Mouse (Mus musculus): ENCODE results near the gene 1700003E16Rik.
A peak's percentile ranks its signal among the peaks of the same experiment; 100 is the strongest.

The 1700003E16Rik gene

GRCm38 (mm10) chr6:83156259-83156684 lies at the start of gene 1700003E16Rik, which contains the start of gene Wdr54:
Gene 1700003E16Rik (plus strand): TSS chr6:83156404.
Gene Wdr54 (minus strand): TSS chr6:83156397.
- peak; percentile 72 to 89 for DNase-seq (ENCODE audit: inconsistent age in 2 of 2, low spot score in 1 of 2)

DNA sequence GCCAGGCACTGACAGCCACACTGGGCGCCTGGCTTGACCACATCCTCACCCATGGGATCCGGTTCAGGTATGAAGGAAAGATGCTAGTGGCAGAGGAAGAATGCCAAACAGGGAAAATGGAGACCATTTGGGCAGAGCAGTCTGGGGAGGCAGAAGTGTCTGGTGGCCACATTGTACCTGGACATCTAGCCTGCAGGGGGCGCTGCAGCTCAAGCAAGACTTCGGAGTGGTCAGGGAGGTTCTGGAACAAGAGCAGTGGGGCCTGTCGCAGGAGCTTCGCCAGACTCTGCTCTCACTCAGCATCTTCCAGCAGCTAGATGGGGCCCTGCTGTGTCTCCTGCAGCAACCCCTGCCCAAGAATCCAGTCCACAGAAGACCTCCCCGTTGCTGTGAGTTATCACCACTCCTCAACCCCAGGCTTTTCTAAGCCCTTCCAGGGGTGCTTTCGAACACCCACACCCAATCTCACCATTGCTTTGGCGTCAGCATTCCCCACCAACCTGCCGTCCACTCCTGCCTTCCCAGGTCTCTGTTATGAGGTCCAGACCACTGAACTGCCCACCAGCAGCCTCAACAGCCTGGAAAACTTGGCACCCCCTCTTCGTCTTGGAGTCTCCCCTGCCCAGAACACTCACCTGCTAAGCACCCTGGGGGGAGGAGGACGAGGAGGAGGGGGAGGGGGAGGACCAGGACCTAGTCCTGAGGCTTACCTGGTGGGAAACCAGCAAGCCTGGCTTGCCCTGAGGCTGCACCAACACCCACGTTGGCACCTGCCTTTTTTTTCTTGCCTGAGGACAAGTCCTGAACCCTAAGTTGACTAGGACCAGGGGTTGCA lies 48.4 kb upstream of the 1700003E16Rik start:
- peak; percentile 83 to 94 for DNase-seq (ENCODE audit: inconsistent age in 2 of 2, low spot score in 1 of 2)

DNA sequence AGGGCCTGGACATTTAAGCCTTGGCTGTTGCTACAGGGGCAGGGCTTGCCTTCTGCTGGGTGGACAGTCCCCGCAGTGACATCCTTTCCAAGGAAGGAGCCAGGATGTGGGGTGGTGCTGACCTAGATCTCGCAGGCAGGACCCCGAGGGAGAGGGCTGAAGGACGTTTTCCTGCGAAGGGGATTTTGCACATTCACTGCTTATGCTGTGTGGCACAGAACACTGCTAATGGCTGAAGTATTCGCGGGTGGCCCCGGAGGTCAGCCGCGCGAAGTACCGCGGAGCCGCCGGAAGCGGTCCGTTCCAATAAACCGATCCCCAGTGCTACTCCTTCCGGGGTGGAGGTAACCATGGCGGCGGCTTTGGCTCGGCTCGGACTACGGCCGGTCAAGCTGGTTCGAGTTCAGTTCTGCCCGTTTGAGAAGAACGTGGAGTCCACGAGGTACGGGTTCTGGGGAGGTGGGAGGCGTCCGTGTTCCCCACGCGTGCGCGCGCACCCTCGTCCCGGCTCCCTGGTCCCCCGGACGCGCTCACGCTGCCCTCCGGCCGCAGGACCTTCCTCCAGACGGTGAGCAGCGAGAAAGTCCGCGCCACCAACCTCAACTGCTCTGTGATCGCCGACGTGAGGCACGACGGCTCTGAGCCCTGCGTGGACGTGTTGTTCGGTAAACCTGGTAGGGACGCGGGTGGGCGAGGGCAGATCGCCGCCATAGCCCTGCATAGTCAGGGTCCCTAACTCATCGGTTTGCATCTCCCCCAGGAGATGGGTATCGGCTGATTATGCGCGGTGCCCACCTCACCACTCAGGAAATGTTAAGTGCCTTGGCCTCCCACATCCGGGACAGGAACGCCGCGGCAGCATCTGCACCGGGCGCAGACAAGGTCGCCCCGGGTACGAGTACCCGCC lies 47.2 kb upstream of the 1700003E16Rik start, which contains the start of gene Mrpl53:
Gene Mrpl53, plus strand, starts transcription at position 279 of the 907 bp plus-strand sequence.
- DNase-seq (ENCODE audit: inconsistent age in 2 of 2, low spot score in 1 of 2): peak; percentile 89 to 97

GRCm38 (mm10) chr6:83111510-83112136 lies 44.6 kb upstream of the 1700003E16Rik start:
- DNase-seq (ENCODE audit: inconsistent age in 2 of 2, low spot score in 1 of 2): peak in 1 of 2 experiments; percentile 24

GRCm38 (mm10) chr6:83115011-83115671 lies 41.1 kb upstream of the 1700003E16Rik start, which contains the start of gene Mogs:
Gene Mogs (plus strand): TSS chr6:83115496.
- peak; percentile 96 to 98 for DNase-seq (ENCODE audit: inconsistent age in 2 of 2, low spot score in 1 of 2)

GRCm38 (mm10) chr6:83115682-83116372 lies 40.4 kb upstream of the 1700003E16Rik start:
- no peak for DNase-seq (ENCODE audit: inconsistent age in 2 of 2, low spot score in 1 of 2)

DNA sequence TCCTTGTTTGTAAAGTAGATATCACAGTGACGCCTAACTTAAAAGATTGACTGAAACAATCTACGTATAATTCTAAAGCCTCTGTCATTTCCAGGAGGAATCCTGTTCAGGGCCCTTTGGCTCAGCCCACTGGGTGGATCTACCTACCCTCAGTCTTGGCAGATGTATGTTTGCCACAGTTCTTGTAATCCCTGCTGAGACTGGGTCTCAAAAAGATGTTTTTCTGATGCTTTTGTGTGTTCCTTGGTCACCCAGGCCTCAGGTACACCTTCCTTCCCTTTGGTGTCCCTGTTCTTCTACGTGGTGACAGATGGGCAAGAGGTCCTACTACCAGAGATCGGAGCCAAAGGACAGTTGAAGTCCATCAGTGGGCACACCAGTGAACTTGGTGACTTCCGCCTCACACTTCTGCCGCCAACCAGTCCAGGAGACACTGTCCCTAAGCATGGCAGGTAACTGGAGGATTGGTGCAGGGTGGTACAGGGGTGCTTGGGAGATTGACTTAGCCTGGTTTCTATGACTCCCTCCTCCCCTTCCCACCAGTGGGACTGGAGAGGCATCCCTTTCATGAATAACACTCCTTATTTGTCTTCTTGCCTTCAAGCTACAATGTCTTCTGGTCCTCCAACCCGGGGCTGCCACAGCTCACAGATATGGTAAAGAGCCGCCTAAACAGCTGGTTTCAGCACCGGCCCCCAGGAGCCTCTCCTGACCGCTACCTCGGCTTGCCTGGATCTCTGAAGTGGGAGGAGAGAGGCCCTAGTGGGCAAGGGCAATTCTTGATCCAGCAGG lies 39.6 kb upstream of the 1700003E16Rik start:
- peak in 1 of 2 experiments; percentile 62 for DNase-seq (ENCODE audit: inconsistent age in 2 of 2, low spot score in 1 of 2)

- DNase-seq (ENCODE audit: inconsistent age in 2 of 2, low spot score in 1 of 2): peak in 1 of 2 experiments; percentile 55
These were observed 39.1 kb upstream of the 1700003E16Rik start for GRCm38 (mm10) chr6:83117165-83117438.

DNA sequence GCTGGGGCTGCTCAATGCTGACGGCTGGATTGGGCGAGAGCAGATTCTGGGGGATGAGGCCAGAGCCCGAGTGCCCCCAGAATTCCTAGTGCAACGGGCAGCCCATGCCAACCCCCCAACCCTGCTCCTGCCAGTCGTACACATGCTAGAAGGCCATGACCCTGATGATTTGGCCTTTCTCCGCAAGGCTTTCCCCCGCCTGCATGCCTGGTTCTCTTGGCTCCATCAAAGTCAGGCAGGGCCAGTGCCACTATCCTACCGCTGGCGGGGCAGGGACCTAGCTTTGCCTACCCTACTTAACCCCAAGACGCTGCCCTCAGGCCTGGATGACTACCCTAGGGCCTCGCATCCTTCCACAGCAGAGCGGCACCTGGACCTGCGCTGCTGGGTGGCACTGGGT lies 38.6 kb upstream of the 1700003E16Rik start:
- peak in 1 of 2 experiments; percentile 79 for DNase-seq (ENCODE audit: inconsistent age in 2 of 2, low spot score in 1 of 2)

DNA sequence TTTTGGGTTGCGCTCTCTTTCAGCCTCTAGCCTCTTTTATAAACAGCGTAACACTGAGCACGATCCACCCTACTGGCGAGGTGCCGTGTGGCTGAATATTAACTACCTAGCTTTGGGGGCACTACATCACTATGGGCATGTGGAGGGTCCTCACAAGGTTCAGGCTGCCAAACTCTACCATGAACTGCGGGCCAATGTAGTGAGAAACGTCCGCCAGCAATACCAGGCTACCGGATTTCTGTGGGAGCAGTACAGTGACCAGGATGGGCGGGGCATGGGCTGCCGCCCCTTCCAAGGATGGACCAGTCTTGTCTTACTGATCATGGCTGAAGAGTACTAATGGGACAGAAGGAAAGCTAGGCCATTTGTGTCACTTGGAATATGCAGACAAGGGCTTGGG lies 37.8 kb upstream of the 1700003E16Rik start:
- DNase-seq (ENCODE audit: inconsistent age in 2 of 2, low spot score in 1 of 2): peak; percentile 21 to 51

- DNase-seq (ENCODE audit: inconsistent age in 2 of 2, low spot score in 1 of 2): peak; percentile 22 to 62
These were observed 37.1 kb upstream of the 1700003E16Rik start for GRCm38 (mm10) chr6:83118825-83119733.

GRCm38 (mm10) chr6:83119734-83120051 lies 36.5 kb upstream of the 1700003E16Rik start:
- DNase-seq (ENCODE audit: inconsistent age in 2 of 2, low spot score in 1 of 2): peak; percentile 50 to 77

DNA sequence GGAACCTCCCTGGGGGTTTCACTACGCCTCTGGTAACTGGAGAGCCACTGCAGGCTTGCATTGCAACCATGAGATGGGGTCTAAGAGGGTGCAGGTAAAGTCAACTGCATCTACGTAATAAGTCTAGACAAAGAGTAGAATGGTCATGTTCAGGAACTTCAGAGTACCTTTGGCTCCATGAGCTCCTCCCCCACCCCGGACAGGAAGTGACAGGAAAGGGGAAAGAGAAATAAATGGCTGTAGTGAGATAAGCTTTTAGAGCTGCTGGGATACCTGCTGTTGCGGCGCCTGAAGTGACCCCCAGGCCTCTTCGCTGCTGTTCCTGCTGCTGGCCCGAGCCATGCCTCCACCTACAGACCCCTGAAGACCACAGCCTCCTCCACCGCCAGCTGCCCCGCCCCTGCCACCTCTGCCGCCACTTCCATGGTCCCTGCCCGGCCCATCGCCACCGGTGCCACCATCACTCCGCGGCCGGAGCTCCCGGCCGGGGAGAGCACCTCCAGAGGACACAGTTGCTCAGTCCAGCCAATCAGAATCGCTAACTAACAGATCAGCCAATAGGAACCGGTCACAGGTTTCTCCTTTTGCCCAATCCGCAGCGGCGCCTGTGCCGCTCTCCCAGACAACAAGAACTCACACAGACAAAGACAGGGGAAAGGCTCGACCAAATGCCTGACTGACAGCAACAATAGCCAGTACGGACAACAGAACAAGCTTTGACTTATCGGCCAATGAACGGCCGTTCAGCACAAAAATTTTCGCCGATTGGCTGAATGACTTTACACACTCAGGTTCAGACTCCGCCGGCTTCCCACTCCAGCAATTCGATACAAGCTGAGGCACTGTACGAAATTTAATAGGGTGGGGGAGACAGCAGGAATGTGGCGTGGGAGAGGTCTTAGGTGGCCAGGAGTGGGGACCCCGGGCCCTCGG lies 35.0 kb upstream of the 1700003E16Rik start, which contains the start of gene Wbp1:
Gene Wbp1, minus strand, starts transcription at position 630 of the 933 bp plus-strand sequence.
- DNase-seq (ENCODE audit: inconsistent age in 2 of 2, low spot score in 1 of 2): peak; percentile 97 to 98

DNA sequence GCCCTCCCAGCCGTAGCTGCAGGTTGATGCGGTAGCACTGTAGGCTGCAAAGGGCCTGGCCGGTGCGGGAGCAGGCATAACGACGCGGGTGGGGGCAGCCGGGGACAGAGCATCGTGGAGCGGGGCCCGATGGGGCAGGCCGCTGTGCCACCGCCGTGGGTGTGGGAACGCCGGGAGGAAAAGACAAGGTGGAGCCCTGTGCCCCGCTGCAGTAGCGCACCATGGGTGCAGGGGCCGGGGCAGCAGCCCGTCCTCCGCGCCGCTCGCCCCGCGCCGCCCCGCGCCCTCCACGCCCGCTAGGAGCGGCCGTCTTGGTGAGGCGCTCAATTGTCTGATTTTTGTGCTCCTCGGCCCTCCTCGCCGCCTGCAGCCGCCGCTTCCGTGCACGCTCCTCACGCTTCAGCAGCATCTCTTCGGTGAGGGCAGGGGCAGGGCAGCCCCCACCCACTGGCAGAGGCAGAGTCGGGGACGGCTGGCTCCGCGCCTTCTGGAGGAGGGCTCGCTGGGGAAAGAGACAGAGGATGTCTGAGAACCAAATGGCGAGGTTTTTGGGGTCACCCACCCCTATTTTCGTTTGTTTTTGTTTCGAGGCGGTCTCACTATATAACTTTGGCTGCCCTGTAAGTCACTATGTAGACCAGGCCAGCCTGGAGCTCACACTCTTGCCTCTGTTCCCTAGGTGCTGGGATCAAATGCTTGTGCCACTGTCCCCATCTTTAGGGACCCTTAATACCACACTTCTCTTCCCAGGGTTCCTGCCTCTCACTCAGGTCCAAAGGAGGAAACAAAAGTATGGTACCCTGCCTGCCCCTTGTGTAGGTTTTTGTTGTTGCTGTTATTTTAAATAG lies 34.1 kb upstream of the 1700003E16Rik start:
- no peak for DNase-seq (ENCODE audit: inconsistent age in 2 of 2, low spot score in 1 of 2)

- peak; percentile 7 to 30 for DNase-seq (ENCODE audit: inconsistent age in 2 of 2, low spot score in 1 of 2)
These were observed 33.2 kb upstream of the 1700003E16Rik start for GRCm38 (mm10) chr6:83122961-83123360.

DNA sequence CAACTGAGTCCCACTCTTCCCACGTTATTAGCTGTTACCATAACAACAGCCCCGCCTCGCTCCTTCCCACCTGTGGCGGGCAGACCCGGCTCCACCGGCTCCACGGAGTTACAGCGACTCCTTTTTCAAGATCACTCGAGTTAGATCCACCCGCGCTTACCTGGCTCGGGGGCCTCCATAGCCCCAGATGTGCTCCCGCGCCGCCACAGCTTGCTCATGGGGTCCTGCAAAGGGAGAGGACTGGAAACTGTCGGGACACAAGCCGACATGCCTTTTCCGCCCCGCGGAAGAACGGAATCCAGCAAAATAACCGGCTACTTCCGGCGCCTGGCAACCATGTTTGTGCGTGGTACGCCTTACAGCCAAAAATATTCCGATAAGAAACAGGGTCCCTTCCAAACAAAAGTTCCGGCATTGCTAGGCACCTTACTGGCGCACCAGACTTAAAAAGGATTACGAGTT lies 31.3 kb upstream of the 1700003E16Rik start:
- DNase-seq (ENCODE audit: inconsistent age in 2 of 2, low spot score in 1 of 2): peak; percentile 94 to 98
